Mouse (Mus musculus): ENCODE measurements around the gene Dbh. TPM values are rescaled to one million over a fixed set of nuclear protein-coding genes. Genes with fewer than 3 reads are reported as not detected.

Dbh gene
- total and polyA plus RNA-seq, 2 experiments from 2014 or later, result 1.7 TPM; not detected in 1

GRCm38 (mm10) chr2:27122578-27122977, 42.5 kb upstream of the Dbh start:
- TF ChIP-seq EP300 (IDR thresholded peaks at IDR 0.05; ENCODE audit: low read depth), result no peak
- TF ChIP-seq CTCF (IDR thresholded peaks at IDR 0.05; ENCODE audit: low read depth), result no peak
- Histone ChIP-seq H3K27me3 (ENCODE audit: control insufficient read depth, insufficient read depth, low read length) (no peaks in the 10 kb centered on the region), H3K9ac (replicated peaks; ENCODE audit: low read depth, low read length) (no peak overlapping the region), H3K4me3 (ENCODE audit: low read depth, low read length) (no peak overlapping the region), H3K4me2 (ENCODE audit: low read depth, low read length) (no peak overlapping the region; the same call in 1 of the 2 replicates), H3K27ac (ENCODE audit: low read depth) (no peak overlapping the region; the same call in 1 of the 2 replicates), H3K36me3 (replicated peaks; ENCODE audit: control insufficient read depth, insufficient read depth, low read length) (no peaks in the 10 kb centered on the region), H3K4me1 (ENCODE audit: control insufficient read depth, insufficient read depth) (peaks cover 43% of the 10 kb centered on the region), H3K9me3 (replicated peaks; ENCODE audit: control insufficient read depth, low read length) (no peaks in the 10 kb centered on the region)
- no peak for ATAC-seq (ENCODE audit: insufficient read depth, low read depth)
- no peak for DNase-seq (ENCODE audit: low spot score)
- 70% methylated on average over 9 of the region's 9 CpGs for WGBS

GRCm38 (mm10) chr2:27123121-27123520, 41.9 kb upstream of the Dbh start:
- Histone ChIP-seq H3K36me3 (replicated peaks; ENCODE audit: control insufficient read depth, insufficient read depth, low read length) (no peaks in the 10 kb centered on the region), H3K27me3 (ENCODE audit: control insufficient read depth, insufficient read depth, low read length) (no peaks in the 10 kb centered on the region), H3K4me2 (ENCODE audit: low read depth, low read length) (no peak overlapping the region), H3K27ac (ENCODE audit: low read depth) (no peak overlapping the region), H3K9me3 (replicated peaks; ENCODE audit: control insufficient read depth, low read length) (no peaks in the 10 kb centered on the region), H3K4me3 (ENCODE audit: low read depth, low read length) (no peak overlapping the region), H3K9ac (replicated peaks; ENCODE audit: low read depth, low read length) (no peak overlapping the region), H3K4me1 (ENCODE audit: control insufficient read depth, insufficient read depth) (peaks cover 41% of the 10 kb centered on the region)
- ATAC-seq (ENCODE audit: insufficient read depth, low read depth), result no peak
- TF ChIP-seq CTCF (IDR thresholded peaks at IDR 0.05; ENCODE audit: low read depth) (no peak; the same call in 1 of the 2 replicates), EP300 (IDR thresholded peaks at IDR 0.05; ENCODE audit: low read depth) (no peak)
- no peak for DNase-seq (ENCODE audit: low spot score)
- 92% methylated on average over 4 of the region's 4 CpGs for WGBS

- no peak overlapping the region for H3K27ac ChIP-seq (ENCODE audit: low read depth)
- ATAC-seq (ENCODE audit: insufficient read depth, low read depth) (0 out of 2 replicates have a peak, but pooled peaks have one; percentile 9), DNase-seq (ENCODE audit: low spot score) (no peak)
- H3K4me3 ChIP-seq (ENCODE audit: low read depth, low read length), result no peak overlapping the region
- WGBS, result 26% methylated on average over 10 of the region's 10 CpGs
- peaks cover 13% of the 10 kb centered on the region; the same call in 1 of the 2 replicates for H3K4me1 ChIP-seq (ENCODE audit: control insufficient read depth, insufficient read depth)
- H3K36me3 ChIP-seq (replicated peaks; ENCODE audit: control insufficient read depth, insufficient read depth, low read length), result no peaks in the 10 kb centered on the region
- H3K4me2 ChIP-seq (ENCODE audit: low read depth, low read length), result no peak overlapping the region
- no peak overlapping the region for H3K9ac ChIP-seq (replicated peaks; ENCODE audit: low read depth, low read length)
- H3K27me3 ChIP-seq (ENCODE audit: control insufficient read depth, insufficient read depth, low read length), result no peaks in the 10 kb centered on the region
- no peaks in the 10 kb centered on the region for H3K9me3 ChIP-seq (replicated peaks; ENCODE audit: control insufficient read depth, low read length)
- TF ChIP-seq CTCF (IDR thresholded peaks at IDR 0.05; ENCODE audit: low read depth) (peak; percentile 89), EP300 (IDR thresholded peaks at IDR 0.05; ENCODE audit: low read depth) (no peak)
Measured at GRCm38 (mm10) chr2:27125979-27126378, 39.1 kb upstream of the Dbh start.

GRCm38 (mm10) chr2:27126496-27126895, 38.5 kb upstream of the Dbh start:
- DNase-seq (ENCODE audit: low spot score), result no peak
- H3K4me3 ChIP-seq (ENCODE audit: low read depth, low read length), result no peak overlapping the region
- no peak overlapping the region for H3K27ac ChIP-seq (ENCODE audit: low read depth)
- H3K27me3 ChIP-seq (ENCODE audit: control insufficient read depth, insufficient read depth, low read length), result no peaks in the 10 kb centered on the region
- TF ChIP-seq EP300 (IDR thresholded peaks at IDR 0.05; ENCODE audit: low read depth) (no peak), CTCF (IDR thresholded peaks at IDR 0.05; ENCODE audit: low read depth) (no peak)
- ATAC-seq (ENCODE audit: insufficient read depth, low read depth), result no peak
- no peak overlapping the region for H3K4me2 ChIP-seq (ENCODE audit: low read depth, low read length)
- H3K4me1 ChIP-seq (ENCODE audit: control insufficient read depth, insufficient read depth), result peaks cover 13% of the 10 kb centered on the region; the same call in 1 of the 2 replicates
- no peaks in the 10 kb centered on the region for H3K9me3 ChIP-seq (replicated peaks; ENCODE audit: control insufficient read depth, low read length)
- H3K9ac ChIP-seq (replicated peaks; ENCODE audit: low read depth, low read length), result no peak overlapping the region
- H3K36me3 ChIP-seq (replicated peaks; ENCODE audit: control insufficient read depth, insufficient read depth, low read length), result no peaks in the 10 kb centered on the region
- 70% methylated on average over 4 of the region's 4 CpGs for WGBS

DNA sequence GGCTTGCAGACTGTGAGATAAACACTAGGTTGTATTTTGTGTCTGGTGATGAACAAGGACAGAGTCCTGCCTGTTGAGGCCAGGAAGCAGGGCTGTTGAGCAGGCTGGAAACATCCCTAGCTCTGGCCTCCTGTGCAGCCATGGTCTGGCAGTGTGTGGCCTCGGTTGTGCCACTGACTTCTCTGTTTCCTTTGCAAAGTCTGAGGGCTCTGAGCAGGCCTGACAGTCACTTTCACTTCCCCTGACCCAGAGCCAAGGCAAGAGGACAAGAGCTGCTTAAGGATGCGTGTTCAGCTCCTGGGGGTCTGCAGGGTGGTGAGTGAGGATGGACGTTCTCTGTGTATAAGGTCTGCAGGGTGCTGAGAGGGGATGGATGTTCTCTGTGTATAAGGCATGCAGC, 36.0 kb upstream of the Dbh start:
- Histone ChIP-seq H3K4me3 (ENCODE audit: low read depth, low read length) (no peak overlapping the region), H3K36me3 (replicated peaks; ENCODE audit: control insufficient read depth, insufficient read depth, low read length) (no peaks in the 10 kb centered on the region), H3K4me1 (ENCODE audit: control insufficient read depth, insufficient read depth) (0 out of 2 replicates have a peak, but pooled peaks cover 4% of the 10 kb centered on the region), H3K9me3 (replicated peaks; ENCODE audit: control insufficient read depth, low read length) (no peaks in the 10 kb centered on the region), H3K4me2 (ENCODE audit: low read depth, low read length) (no peak overlapping the region), H3K9ac (replicated peaks; ENCODE audit: low read depth, low read length) (no peak overlapping the region), H3K27me3 (ENCODE audit: control insufficient read depth, insufficient read depth, low read length) (no peaks in the 10 kb centered on the region), H3K27ac (ENCODE audit: low read depth) (no peak overlapping the region)
- DNase-seq (ENCODE audit: low spot score), result no peak
- no peak for ATAC-seq (ENCODE audit: insufficient read depth, low read depth)
- TF ChIP-seq CTCF (IDR thresholded peaks at IDR 0.05; ENCODE audit: low read depth) (no peak), EP300 (IDR thresholded peaks at IDR 0.05; ENCODE audit: low read depth) (no peak)
- 67% methylated on average over 3 of the region's 3 CpGs for WGBS

- Histone ChIP-seq H3K4me1 (ENCODE audit: control insufficient read depth, insufficient read depth) (no peaks in the 10 kb centered on the region), H3K27me3 (ENCODE audit: control insufficient read depth, insufficient read depth, low read length) (peaks cover 34% of the 10 kb centered on the region), H3K4me3 (ENCODE audit: low read depth, low read length) (no peak overlapping the region), H3K9ac (replicated peaks; ENCODE audit: low read depth, low read length) (no peak overlapping the region), H3K27ac (ENCODE audit: low read depth) (no peak overlapping the region), H3K36me3 (replicated peaks; ENCODE audit: control insufficient read depth, insufficient read depth, low read length) (no peaks in the 10 kb centered on the region), H3K9me3 (replicated peaks; ENCODE audit: control insufficient read depth, low read length) (no peaks in the 10 kb centered on the region), H3K4me2 (ENCODE audit: low read depth, low read length) (no peak overlapping the region)
- no peak for TF ChIP-seq CTCF (IDR thresholded peaks at IDR 0.05; ENCODE audit: low read depth)
- TF ChIP-seq EP300 (IDR thresholded peaks at IDR 0.05; ENCODE audit: low read depth), result no peak
- no peak for ATAC-seq (ENCODE audit: insufficient read depth, low read depth)
- WGBS, result 88% methylated on average over 5 of the region's 5 CpGs
- DNase-seq (ENCODE audit: low spot score), result no peak
Measured at GRCm38 (mm10) chr2:27135935-27136334, 29.1 kb upstream of the Dbh start.

Measured in heart, postnatal 0 days (tissue).